Mouse (Mus musculus) macrophage (primary cell): ENCODE data around the gene Cct7. TPM values are rescaled to one million over a fixed set of nuclear protein-coding genes. Genes with fewer than 3 reads are reported as not detected.

Experiments used
- H3K27ac ChIP-seq: fragments of 350-480 bp; formaldehyde crosslinking; 2 replicates; pipeline ENCODE4 v1.9.0; 2021
- H3K36me3 ChIP-seq: fragments of 350-480 bp; formaldehyde crosslinking; 2 replicates; pipeline ENCODE4 v1.9.0; 2021; ENCODE audit errors: inconsistent target
- H3K4me3 ChIP-seq: fragments of 350-480 bp; formaldehyde crosslinking; 2 replicates; pipeline ENCODE4 v1.9.0; 2021; ENCODE audit errors: inconsistent target
- H3K79me2 ChIP-seq: fragments of 350-480 bp; formaldehyde crosslinking; 2 replicates; pipeline ENCODE4 v1.9.0; 2021; ENCODE audit errors: inconsistent target
- WGBS: methylation state at CpG from one replicate; pipeline ENCODE4 v1.1.7; 2026; ENCODE audit warnings: inconsistent platforms; ENCODE audit not compliant: missing documents; 5-methylcytosine and 5-hydroxymethylcytosine counted together
- polyA plus RNA-seq: library from polyadenylated mRNA; stranded (reverse); fragments of 250-400 nt; gene quantifications from 3 replicates; pipeline ENCODE4 v1.2.4, GENCODE M21; 2018; ENCODE audit warnings: inconsistent platforms

Cct7 gene
- polyA plus RNA-seq, 1 experiment from 2014 or later, result 90.7 TPM

- Histone ChIP-seq H3K27ac (no peak within 1 kb of the TSS), H3K4me3 (no peak within 1 kb of the TSS), H3K79me2 (no peaks in the 10 kb centered on the region), H3K36me3 (no peaks in the 10 kb centered on the region)
- whole genome bisulfite sequencing, result 4% methylated on average over 16 of the region's 22 CpGs
Observed at GRCm38 (mm10) chr6:85502911-85503250, 51.6 kb downstream of the Cct7 start, which contains the start of gene Fbxo41. Gene Fbxo41 (minus strand): TSS chr6:85502994.

GRCm38 (mm10) chr6:85504908-85505307 is 53.6 kb downstream of the Cct7 start:
- Histone ChIP-seq H3K36me3 (no peaks in the 10 kb centered on the region), H3K79me2 (no peaks in the 10 kb centered on the region), H3K4me3 (no peak overlapping the region), H3K27ac (no peak overlapping the region)
- WGBS, result 86% methylated on average over 2 of the region's 2 CpGs

GRCm38 (mm10) chr6:85508602-85509001 is 57.3 kb downstream of the Cct7 start:
- Histone ChIP-seq H3K36me3 (no peaks in the 10 kb centered on the region), H3K27ac (no peak overlapping the region), H3K4me3 (no peak overlapping the region), H3K79me2 (no peaks in the 10 kb centered on the region)
- WGBS, result 56% methylated on average over 5 of the region's 5 CpGs

GRCm38 (mm10) chr6:85510476-85510875 is 59.2 kb downstream of the Cct7 start:
- no peaks in the 10 kb centered on the region for H3K79me2 ChIP-seq
- WGBS, result 10% methylated on average over 6 of the region's 6 CpGs

GRCm38 (mm10) chr6:85511286-85512055 is 60.2 kb downstream of the Cct7 start:
- WGBS, result 5% methylated on average over 87 of the region's 88 CpGs
- no peaks in the 10 kb centered on the region for H3K79me2 ChIP-seq
- no peak overlapping the region for H3K27ac ChIP-seq
- H3K36me3 ChIP-seq, result no peaks in the 10 kb centered on the region
- no peak overlapping the region for H3K4me3 ChIP-seq

More at GRCm38 (mm10) chr6:85510476-85510875, 59.2 kb downstream of the Cct7 start:
- Histone ChIP-seq H3K4me3 (no peak overlapping the region), H3K36me3 (no peaks in the 10 kb centered on the region), H3K27ac (no peak overlapping the region)

GRCm38 (mm10) chr6:85512056-85512440 is 60.7 kb downstream of the Cct7 start:
- WGBS, result 4% methylated on average over 31 of the region's 36 CpGs
- H3K36me3 ChIP-seq, result no peaks in the 10 kb centered on the region
- H3K79me2 ChIP-seq, result no peaks in the 10 kb centered on the region
- H3K27ac ChIP-seq, result no peak overlapping the region
- H3K4me3 ChIP-seq, result no peak overlapping the region

- H3K4me3 ChIP-seq, result no peak overlapping the region
- WGBS, result 4% methylated on average over 90 of the region's 90 CpGs
Observed at GRCm38 (mm10) chr6:85512577-85513530, 61.5 kb downstream of the Cct7 start.

GRCm38 (mm10) chr6:85513531-85513910 is 62.2 kb downstream of the Cct7 start, which contains the start of gene Egr4:
Gene Egr4 (minus strand): TSS chr6:85513589.
- 2% methylated on average over 38 of the region's 38 CpGs for WGBS
- H3K79me2 ChIP-seq, result no peaks in the 10 kb centered on the region
- H3K4me3 ChIP-seq, result no peak within 1 kb of the TSS
- no peak within 1 kb of the TSS for H3K27ac ChIP-seq
- H3K36me3 ChIP-seq, result no peaks in the 10 kb centered on the region

More at GRCm38 (mm10) chr6:85512577-85513530, 61.5 kb downstream of the Cct7 start:
- H3K27ac ChIP-seq, result no peak overlapping the region
- no peaks in the 10 kb centered on the region for H3K36me3 ChIP-seq
- no peaks in the 10 kb centered on the region for H3K79me2 ChIP-seq

GRCm38 (mm10) chr6:85515941-85516340 is 64.6 kb downstream of the Cct7 start:
- Histone ChIP-seq H3K79me2 (no peaks in the 10 kb centered on the region), H3K27ac (no peak overlapping the region), H3K36me3 (no peaks in the 10 kb centered on the region), H3K4me3 (no peak overlapping the region)
- 85% methylated on average over 4 of the region's 4 CpGs for WGBS

Other genes starting within 250 kb of the Cct7 start
- gene Sfxn5, start 118.1 kb upstream of the Cct7 start, polyA plus RNA-seq, result 3.8 to 11.4 TPM (median 5.9 TPM) in 3 replicates
- gene Rab11fip5, start 76.9 kb upstream of the Cct7 start, polyA plus RNA-seq, result 38.4 to 80.5 TPM (median 38.6 TPM) in 3 replicates
- not detected in 3 replicates for gene Noto, start 27.6 kb upstream of the Cct7 start, polyA plus RNA-seq
- gene Smyd5, start 19.5 kb upstream of the Cct7 start, polyA plus RNA-seq, result 9.5 to 26.7 TPM (median 17.2 TPM) in 3 replicates
- 3.2 to 11.8 TPM (median 7.2 TPM) in 3 replicates for gene Pradc1, start 456 bp downstream of the Cct7 start, polyA plus RNA-seq
- gene Fbxo41, start 51.5 kb downstream of the Cct7 start, polyA plus RNA-seq, result not detected in 3 replicates
- gene Egr4, start 62.1 kb downstream of the Cct7 start, polyA plus RNA-seq, result not detected in 3 replicates
- gene Alms1, start 136.0 kb downstream of the Cct7 start, polyA plus RNA-seq, result 1.1 to 2.6 TPM (median 1.5 TPM) in 3 replicates